Mouse (Mus musculus): ENCODE measurements around the gene Atf7.
"Not testable (repeated sequence)": the region's sequence is repeated elsewhere in the genome, so short reads cannot be mapped to it uniquely, and the experiment has no call there.

The Atf7 gene

DNA sequence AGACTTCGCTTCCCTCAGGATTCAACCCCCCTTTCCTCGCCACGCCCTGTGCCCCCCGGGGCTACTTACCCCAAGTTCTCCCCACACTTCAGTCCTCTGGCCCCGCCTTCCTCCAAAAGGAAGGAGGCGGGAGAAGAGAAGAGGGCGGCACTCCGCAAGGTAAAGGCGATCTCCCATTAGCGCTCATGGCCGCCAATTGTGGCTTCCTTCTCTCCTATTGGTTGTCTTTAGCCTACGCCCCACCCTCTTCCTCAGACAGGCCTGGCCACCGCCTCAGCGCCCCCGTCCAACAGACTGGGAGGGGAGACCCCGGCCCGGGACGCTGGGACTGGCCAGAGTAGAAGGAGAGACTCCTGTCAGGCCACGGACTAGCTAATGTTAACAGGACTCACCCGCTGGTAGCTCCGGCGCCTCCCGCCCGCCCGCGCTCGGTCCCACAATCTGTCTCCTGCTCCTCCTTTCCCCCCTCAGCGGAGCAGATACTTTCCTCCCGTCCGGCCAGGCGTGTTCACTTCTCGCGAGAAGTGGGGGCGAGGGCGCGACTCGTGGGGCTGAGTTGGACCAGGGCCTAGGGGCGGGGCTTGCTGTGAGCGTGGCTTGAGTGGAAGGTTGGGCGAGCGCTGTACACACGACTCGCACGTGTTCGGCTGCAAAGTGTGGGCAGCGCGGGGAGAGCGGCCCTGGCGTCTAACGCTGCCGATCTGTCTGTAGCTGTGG is at the start of gene Atf7, which contains the start of gene Gm28047:
Gene Atf7, minus strand, starts transcription at position 495 of the 717 bp plus-strand sequence.
Gene Gm28047, minus strand, starts transcription at position 98 of the 717 bp plus-strand sequence.
- DNase-seq (ENCODE audit: low spot score) = peak; percentile 99

GRCm38 (mm10) chr15:102673548-102673947 is 48.3 kb upstream of the Atf7 start:
- no peak for DNase-seq (ENCODE audit: low spot score)

DNA sequence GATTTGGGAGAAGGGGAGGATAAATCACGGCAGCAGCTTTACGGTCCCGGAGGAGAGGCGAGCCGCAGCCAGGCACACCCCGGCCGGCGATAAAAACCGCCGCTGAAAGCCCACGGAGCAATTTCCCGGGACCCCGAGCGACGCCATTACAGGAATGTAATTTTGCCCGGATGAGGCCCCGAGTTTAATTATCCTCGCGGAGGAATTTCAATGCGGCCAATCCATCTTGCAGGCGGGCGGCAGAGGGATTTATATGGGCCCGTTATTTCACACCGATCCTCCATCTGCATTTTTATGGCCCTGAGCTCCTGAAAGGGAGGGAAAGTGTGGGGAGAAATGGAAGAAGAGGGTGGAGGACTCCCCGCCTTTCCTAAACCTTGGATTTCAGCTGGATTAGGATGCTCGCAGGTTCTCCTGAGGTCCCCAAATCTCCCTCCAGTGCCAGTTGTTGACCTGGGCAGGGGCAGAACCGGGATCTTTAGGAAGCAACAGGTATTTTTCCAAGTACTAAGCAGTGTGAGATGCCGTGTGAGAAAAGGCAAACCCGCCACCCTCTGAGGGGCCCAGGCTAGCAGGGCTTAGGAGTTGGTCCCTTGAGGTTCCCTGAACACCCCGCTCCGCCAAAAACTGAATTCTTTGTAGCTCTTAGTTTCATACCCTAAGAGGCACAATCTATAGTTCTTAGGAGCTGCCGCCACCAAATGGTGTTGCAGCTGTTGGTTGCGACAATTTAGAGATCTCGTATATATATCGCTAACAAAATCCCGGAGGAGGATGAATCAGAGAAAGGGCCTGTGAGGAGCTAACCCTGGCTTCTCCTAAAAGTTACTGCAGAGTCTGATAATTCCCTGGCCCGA is 47.2 kb upstream of the Atf7 start, which contains the start of gene Atp5g2:
Gene Atp5g2, minus strand, starts transcription at position 138 of the 857 bp plus-strand sequence.
- no peak for DNase-seq (ENCODE audit: low spot score)

GRCm38 (mm10) chr15:102671721-102672214 is 46.5 kb upstream of the Atf7 start:
- DNase-seq (ENCODE audit: low spot score) = peak; percentile 11

- DNase-seq (ENCODE audit: low spot score) = peak; percentile 86
Observed at GRCm38 (mm10) chr15:102670767-102671575, 45.7 kb upstream of the Atf7 start.

GRCm38 (mm10) chr15:102670281-102670680 is 45.0 kb upstream of the Atf7 start:
- DNase-seq (ENCODE audit: low spot score) = no peak

DNA sequence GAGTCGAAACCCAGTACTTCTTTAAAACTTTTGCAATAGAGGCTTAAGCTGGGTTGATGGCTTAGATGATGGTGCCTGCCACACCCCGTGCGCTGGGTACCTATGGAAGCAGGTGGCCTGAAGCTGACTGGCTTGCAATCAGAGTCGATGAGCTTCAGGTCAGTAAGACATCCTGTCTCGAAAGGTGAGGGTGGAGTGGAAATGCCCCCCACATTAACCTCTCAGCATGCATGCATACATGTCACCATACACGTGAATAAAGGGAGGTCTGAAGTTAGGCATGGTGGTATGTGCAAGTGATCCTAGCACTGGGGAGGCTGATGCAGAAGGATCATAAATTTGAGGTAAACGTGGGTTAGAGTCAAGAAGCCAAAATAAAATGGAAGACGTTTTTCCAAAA is 44.3 kb upstream of the Atf7 start:
- DNase-seq (ENCODE audit: low spot score) = no peak

GRCm38 (mm10) chr15:102665494-102665893 is 40.2 kb upstream of the Atf7 start:
- DNase-seq (ENCODE audit: low spot score) = peak; percentile 27

- DNase-seq (ENCODE audit: low spot score) = no peak
Observed at GRCm38 (mm10) chr15:102663825-102664224, 38.6 kb upstream of the Atf7 start.

- DNase-seq (ENCODE audit: low spot score) = not testable (repeated sequence)
Observed at GRCm38 (mm10) chr15:102662601-102663000, 37.3 kb upstream of the Atf7 start.

GRCm38 (mm10) chr15:102657926-102658381 is 32.7 kb upstream of the Atf7 start:
- no peak for DNase-seq (ENCODE audit: low spot score)

DNA sequence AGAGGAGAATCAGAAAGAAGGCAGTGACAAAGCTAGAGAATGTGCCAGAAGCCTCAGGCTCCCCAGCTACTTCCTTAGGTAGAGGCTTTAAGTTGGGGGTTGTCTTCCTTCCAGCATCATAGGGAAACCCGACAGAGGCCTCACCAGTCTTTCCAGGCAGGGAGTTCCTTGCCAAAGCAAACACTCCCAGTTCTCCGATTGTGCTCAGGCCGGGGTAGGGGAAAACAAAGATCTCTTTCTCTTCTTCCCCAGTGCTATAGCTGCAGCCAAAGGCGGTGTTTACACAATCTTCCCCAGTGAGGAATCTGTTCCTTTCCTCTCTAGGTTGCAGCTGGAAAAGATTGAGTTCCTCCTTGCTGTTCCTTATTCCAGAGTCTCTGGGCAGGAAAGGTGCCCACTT is 31.4 kb upstream of the Atf7 start:
- DNase-seq (ENCODE audit: low spot score) = no peak

DNA sequence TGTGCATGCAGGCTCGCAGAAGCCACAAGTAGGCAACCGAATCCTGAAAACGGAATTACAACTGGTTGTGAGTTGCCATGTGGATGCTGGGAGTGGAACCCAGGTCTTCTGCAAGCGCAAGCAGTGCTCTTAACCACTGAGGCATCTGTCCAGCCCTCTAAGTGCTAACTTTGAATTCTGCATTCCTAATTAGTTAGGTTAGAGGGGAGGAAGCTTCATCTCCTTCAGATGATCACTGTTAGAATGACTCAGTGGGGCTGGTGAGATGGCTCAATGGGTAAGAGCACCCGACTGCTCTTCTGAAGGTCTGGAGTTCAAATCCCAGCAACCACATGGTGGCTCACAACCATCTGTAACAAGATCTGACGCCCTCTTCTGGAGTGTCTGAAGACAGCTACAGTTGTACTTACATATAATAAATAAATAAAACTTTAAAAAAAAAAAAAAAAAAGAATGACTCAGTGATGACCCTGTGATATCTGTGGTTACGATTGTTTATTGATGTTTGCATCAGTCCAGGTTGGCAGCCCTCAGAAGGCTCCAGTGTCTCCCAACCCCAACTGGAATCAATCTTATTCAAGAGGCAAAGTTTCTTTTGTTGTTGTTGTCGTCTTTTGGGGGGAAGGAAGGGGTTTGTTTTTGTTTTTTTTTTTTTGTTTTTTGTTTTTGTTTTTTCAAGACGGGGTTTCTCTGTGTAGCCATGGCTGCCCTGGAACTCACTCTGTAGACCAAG is 26.8 kb upstream of the Atf7 start:
- not testable (repeated sequence) for DNase-seq (ENCODE audit: low spot score)

DNA sequence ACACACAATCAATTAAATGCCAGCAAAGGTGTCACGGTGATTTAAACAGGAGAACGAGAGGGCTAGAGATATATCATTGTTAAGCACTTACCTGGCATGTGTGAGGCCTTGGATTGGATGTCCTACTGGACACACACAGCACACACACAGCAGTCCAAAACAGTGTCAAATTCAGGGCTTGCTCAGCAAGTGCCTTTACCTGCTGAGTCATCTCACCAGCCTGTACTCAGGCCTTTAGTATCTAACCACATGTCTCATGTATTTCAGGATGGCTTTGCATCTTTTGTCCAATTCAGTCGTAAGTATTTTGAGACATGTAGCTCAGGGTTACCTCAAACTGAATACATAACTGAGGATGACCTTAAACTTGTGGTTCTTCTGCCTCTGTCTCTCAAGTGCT is 25.8 kb upstream of the Atf7 start:
- no peak for DNase-seq (ENCODE audit: low spot score)

GRCm38 (mm10) chr15:102635817-102636216 is 10.6 kb upstream of the Atf7 start:
- no peak for DNase-seq (ENCODE audit: low spot score)

GRCm38 (mm10) chr15:102634684-102635083 is 9.4 kb upstream of the Atf7 start:
- no peak for DNase-seq (ENCODE audit: low spot score)

GRCm38 (mm10) chr15:102625687-102626055 is 407 bp upstream of the Atf7 start:
- no peak for DNase-seq (ENCODE audit: low spot score)

DNA sequence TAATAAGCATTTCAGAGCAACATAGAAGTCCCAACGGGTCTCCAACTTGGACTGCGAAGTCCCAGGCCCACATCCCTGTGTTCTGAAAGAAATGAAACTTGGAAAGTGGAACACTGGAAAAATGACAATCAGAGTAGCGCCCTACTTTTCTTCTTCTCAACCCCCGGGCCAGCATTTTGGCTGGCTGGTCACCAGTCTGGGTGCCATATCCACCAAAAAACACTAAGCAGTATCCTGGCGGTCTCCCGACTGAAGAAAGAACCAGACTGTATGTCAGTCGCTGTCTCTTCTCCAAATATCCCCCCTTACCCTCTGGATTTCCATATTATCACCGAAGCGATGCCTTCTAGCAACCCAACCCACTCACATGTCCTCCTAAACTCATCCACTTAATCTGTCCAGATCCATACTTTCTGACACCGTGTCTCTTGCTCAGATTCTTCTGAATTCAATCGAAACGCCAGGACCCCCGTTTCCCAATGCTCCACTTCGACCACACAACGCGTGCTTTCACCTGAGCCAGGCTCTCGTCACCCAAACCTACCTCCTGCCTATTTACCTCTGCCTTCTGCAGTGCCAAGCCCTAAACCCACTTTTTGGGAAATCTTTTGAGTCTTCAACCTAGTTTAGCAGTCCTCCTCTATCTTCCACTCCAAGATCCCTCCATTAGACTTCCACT is 834 bp downstream of the Atf7 start:
- peak; percentile 6 for DNase-seq (ENCODE audit: low spot score)

GRCm38 (mm10) chr15:102623121-102623520 is 2.1 kb downstream of the Atf7 start:
- DNase-seq (ENCODE audit: low spot score) = no peak

- DNase-seq (ENCODE audit: low spot score) = no peak
Observed at GRCm38 (mm10) chr15:102622536-102622935, 2.7 kb downstream of the Atf7 start.

- DNase-seq (ENCODE audit: low spot score) = no peak
Observed at GRCm38 (mm10) chr15:102620765-102621164, 4.5 kb downstream of the Atf7 start.

All from spleen, adult 12 weeks (tissue).